Mouse (Mus musculus) testis, adult 10 weeks (tissue): ENCODE measurements around the gene Mrpl1. TPM values are rescaled to one million over a fixed set of nuclear protein-coding genes. Genes with fewer than 3 reads are reported as not detected.

Experiments
- polyA plus RNA-seq: library from polyadenylated mRNA; stranded (reverse); fragments of 350-450 nt; fragmentation: Illumina TruSeq; extraction: RNeasy Lipid Tissue Mini Kit (QIAGEN cat#74804); gene quantifications from one replicate; pipeline ENCODE4 v1.2.3, GENCODE M21; 2014; ENCODE audit warnings: low read depth, low replicate concordance

The Mrpl1 gene
- 146 TPM for polyA plus RNA-seq

GRCm38 (mm10) chr5:96209459-96209858 lies at the start of gene Mrpl1:
Gene Mrpl1, plus strand, starts transcription at chr5:96209493.

DNA sequence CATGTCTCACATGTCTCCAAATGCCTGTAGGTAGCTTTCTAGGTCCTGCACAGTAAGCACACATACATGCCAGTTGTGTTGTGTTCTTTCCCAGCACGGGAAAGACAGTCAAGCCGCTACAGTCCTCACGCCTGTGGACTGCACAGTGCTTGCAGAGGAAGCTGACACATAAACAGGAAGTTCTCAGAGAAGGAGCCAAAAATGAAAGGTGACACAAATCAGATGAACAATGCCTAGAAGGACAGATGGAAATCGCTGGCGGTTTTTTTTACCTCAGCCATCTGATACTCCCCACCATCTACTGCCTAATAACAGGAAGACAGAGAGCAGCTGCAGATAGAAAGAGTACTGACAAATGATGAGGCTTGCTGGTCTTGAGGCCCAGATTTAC lies 45.3 kb upstream of the Mrpl1 start, which contains the start of gene Cnot6l:
Cnot6l (minus strand) TSS at position 151 of the 391 bp plus-strand sequence.

Other genes starting within 250 kb of the Mrpl1 start
- gene Cnot6l, start 45.3 kb upstream of the Mrpl1 start, polyA plus RNA-seq: 30.8 TPM
- gene Fras1, start 164.5 kb downstream of the Mrpl1 start, polyA plus RNA-seq: 0.36 TPM